Mouse (Mus musculus) megakaryocyte, embryonic 14.5 days (primary cell): ENCODE results near the gene Sfr1. TPM values are rescaled to one million over a fixed set of nuclear protein-coding genes. Genes with fewer than 3 reads are reported as not detected.

Experiments used
- H3K27me3 ChIP-seq: replicated peaks from 2 replicates; pipeline ENCODE3; 2012; ENCODE audit warnings: inconsistent platforms
- H3K36me3 ChIP-seq: replicated peaks from 2 replicates; pipeline ENCODE3; 2012; ENCODE audit warnings: low read length, inconsistent platforms, mixed read lengths
- H3K4me1 ChIP-seq: 2 replicates; pipeline ENCODE4 v1.6.1; 2012; ENCODE audit warnings: inconsistent platforms
- H3K4me3 ChIP-seq: replicated peaks from 2 replicates; pipeline ENCODE3; 2012; ENCODE audit warnings: moderate library complexity, mild to moderate bottlenecking, inconsistent platforms
- H3K9me3 ChIP-seq: 2 replicates; pipeline ENCODE4 v1.6.1; 2012; ENCODE audit warnings: inconsistent platforms
- FLI1 ChIP-seq: IDR thresholded peaks from 2 replicates; pipeline ENCODE4 v1.6.1; 2012; ENCODE audit warnings: low read length, inconsistent platforms, mixed read lengths
- GATA1 ChIP-seq: IDR thresholded peaks from 3 replicates; pipeline ENCODE4 v1.6.1; 2012; ENCODE audit warnings: mixed read lengths, low read length, inconsistent platforms, borderline replicate concordance
- polyA plus RNA-seq: library from polyadenylated mRNA; stranded (reverse); fragments of >175 nt; gene quantifications from 2 replicates; pipeline ENCODE4 v1.2.3, GENCODE M21; 2012; ENCODE audit warnings: low replicate concordance; ENCODE audit not compliant: insufficient read depth

Sfr1 gene
- polyA plus RNA-seq, 1 experiment: 9.7 TPM

GRCm38 (mm10) chr19:47705772-47706309, 25.6 kb upstream of the Sfr1 start:
- TF ChIP-seq GATA1 (no peak), FLI1 (no peak)
- Histone ChIP-seq H3K36me3 (peaks cover 5% of the 10 kb centered on the region), H3K4me3 (no peak overlapping the region), H3K4me1 (peaks cover 28% of the 10 kb centered on the region), H3K27me3 (no peaks in the 10 kb centered on the region), H3K9me3 (peaks cover 7% of the 10 kb centered on the region)

- H3K36me3 ChIP-seq: no peaks in the 10 kb centered on the region
- peaks cover 3% of the 10 kb centered on the region for H3K27me3 ChIP-seq
- peaks cover 10% of the 10 kb centered on the region for H3K4me1 ChIP-seq
- no peak for TF ChIP-seq FLI1
- TF ChIP-seq GATA1: no peak
- no peak overlapping the region for H3K4me3 ChIP-seq
- H3K9me3 ChIP-seq: no peaks in the 10 kb centered on the region
These were observed 21.1 kb upstream of the Sfr1 start for GRCm38 (mm10) chr19:47710376-47710775.

- peaks cover 3% of the 10 kb centered on the region for H3K27me3 ChIP-seq
- H3K9me3 ChIP-seq: peaks cover 6% of the 10 kb centered on the region; the same call in 1 of the 2 replicates
- no peaks in the 10 kb centered on the region for H3K36me3 ChIP-seq
- no peak for TF ChIP-seq FLI1
- TF ChIP-seq GATA1: no peak
- no peak overlapping the region for H3K4me3 ChIP-seq
- H3K4me1 ChIP-seq: no peaks in the 10 kb centered on the region
These were observed 18.0 kb upstream of the Sfr1 start for GRCm38 (mm10) chr19:47713457-47713856.

- Histone ChIP-seq H3K36me3 (no peaks in the 10 kb centered on the region), H3K4me3 (no peak overlapping the region), H3K9me3 (peaks cover 6% of the 10 kb centered on the region; the same call in 1 of the 2 replicates), H3K4me1 (no peaks in the 10 kb centered on the region), H3K27me3 (peaks cover 5% of the 10 kb centered on the region)
- TF ChIP-seq GATA1 (no peak), FLI1 (no peak)
These were observed 15.3 kb upstream of the Sfr1 start for GRCm38 (mm10) chr19:47716144-47716543.

GRCm38 (mm10) chr19:47719147-47719546, 12.3 kb upstream of the Sfr1 start:
- Histone ChIP-seq H3K36me3 (no peaks in the 10 kb centered on the region), H3K27me3 (peaks cover 2% of the 10 kb centered on the region), H3K9me3 (peaks cover 6% of the 10 kb centered on the region; the same call in 1 of the 2 replicates), H3K4me3 (no peak overlapping the region), H3K4me1 (0 out of 2 replicates have a peak, but pooled peaks cover 4% of the 10 kb centered on the region)
- no peak for TF ChIP-seq FLI1
- TF ChIP-seq GATA1: no peak

GRCm38 (mm10) chr19:47722471-47722870, 9.0 kb upstream of the Sfr1 start:
- Histone ChIP-seq H3K27me3 (peaks cover 2% of the 10 kb centered on the region), H3K36me3 (no peaks in the 10 kb centered on the region), H3K4me3 (no peak overlapping the region), H3K9me3 (no peaks in the 10 kb centered on the region), H3K4me1 (0 out of 2 replicates have a peak, but pooled peaks cover 4% of the 10 kb centered on the region)
- no peak for TF ChIP-seq FLI1

- H3K9me3 ChIP-seq: no peaks in the 10 kb centered on the region
- H3K4me1 ChIP-seq: peaks cover 8% of the 10 kb centered on the region; the same call in 1 of the 2 replicates
- no peak overlapping the region for H3K4me3 ChIP-seq
- TF ChIP-seq GATA1: no peak
- no peak for TF ChIP-seq FLI1
- H3K36me3 ChIP-seq: no peaks in the 10 kb centered on the region
- peaks cover 2% of the 10 kb centered on the region for H3K27me3 ChIP-seq
These were observed 6.6 kb upstream of the Sfr1 start for GRCm38 (mm10) chr19:47724903-47725302.

GRCm38 (mm10) chr19:47725643-47726140, 5.8 kb upstream of the Sfr1 start:
- Histone ChIP-seq H3K36me3 (no peaks in the 10 kb centered on the region), H3K9me3 (no peaks in the 10 kb centered on the region), H3K4me1 (peaks cover 15% of the 10 kb centered on the region; the same call in 1 of the 2 replicates), H3K4me3 (no peak overlapping the region), H3K27me3 (no peaks in the 10 kb centered on the region)
- TF ChIP-seq GATA1 (no peak), FLI1 (no peak)

GRCm38 (mm10) chr19:47730691-47731070, 801 bp upstream of the Sfr1 start:
- Histone ChIP-seq H3K36me3 (peaks cover 32% of the 10 kb centered on the region), H3K9me3 (no peaks in the 10 kb centered on the region), H3K4me1 (peaks cover 28% of the 10 kb centered on the region), H3K4me3 (peak overlapping the region; percentile 94), H3K27me3 (no peaks in the 10 kb centered on the region)
- no peak for TF ChIP-seq GATA1
- TF ChIP-seq FLI1: no peak

GRCm38 (mm10) chr19:47731931-47732330, 449 bp downstream of the Sfr1 start:
- peaks cover 37% of the 10 kb centered on the region for H3K4me1 ChIP-seq

More at GRCm38 (mm10) chr19:47731931-47732330, 449 bp downstream of the Sfr1 start:
- Histone ChIP-seq H3K9me3 (no peaks in the 10 kb centered on the region), H3K27me3 (no peaks in the 10 kb centered on the region), H3K4me3 (peak overlapping the region; percentile 94), H3K36me3 (peaks cover 45% of the 10 kb centered on the region)
- TF ChIP-seq FLI1: no peak
- no peak for TF ChIP-seq GATA1
